Mouse (Mus musculus) embryonic facial prominence, embryonic 15.5 days (tissue): Measurements from ENCODE around the gene Ildr1. TPM values are rescaled to one million over a fixed set of nuclear protein-coding genes. Genes with fewer than 3 reads are reported as not detected.
A peak's percentile ranks its signal among the peaks of the same experiment; 100 is the strongest.

Source experiments
- ATAC-seq: fragments of 200-750 bp; cut with Nextera tagmentation; 2 replicates; pipeline ENCODE4 v1.8.0; 2017; ENCODE audit warnings: low read depth, moderate TSS enrichment; ENCODE audit not compliant: insufficient number of reproducible peaks, low FRiP score, low TSS enrichment
- H3K27ac ChIP-seq: fragments of 300-500 bp; sonication (generic); replicated peaks from 2 replicates; pipeline ENCODE4 v1.5.1; 2015; ENCODE audit warnings: mild to moderate bottlenecking, inconsistent platforms
- H3K27me3 ChIP-seq: fragments of 300-500 bp; sonication (generic); 2 replicates; pipeline ENCODE4 v1.6.1; 2015; ENCODE audit warnings: inconsistent platforms
- H3K36me3 ChIP-seq: fragments of 300-500 bp; sonication (generic); 2 replicates; pipeline ENCODE4 v1.6.1; 2015; ENCODE audit warnings: mild to moderate bottlenecking, inconsistent platforms
- H3K4me1 ChIP-seq: fragments of 300-500 bp; sonication (generic); 2 replicates; pipeline ENCODE4 v1.6.1; 2015; ENCODE audit warnings: inconsistent platforms
- H3K4me2 ChIP-seq: fragments of 300-500 bp; sonication (generic); replicated peaks from 2 replicates; pipeline ENCODE4 v1.6.1; 2015; ENCODE audit warnings: mild to moderate bottlenecking, inconsistent platforms
- H3K4me3 ChIP-seq: fragments of 300-500 bp; sonication (generic); replicated peaks from 2 replicates; pipeline ENCODE4 v1.5.1; 2015; ENCODE audit warnings: mild to moderate bottlenecking, inconsistent platforms
- H3K9ac ChIP-seq: fragments of 300-500 bp; sonication (generic); 2 replicates; pipeline ENCODE4 v1.6.1; 2015; ENCODE audit warnings: inconsistent platforms
- H3K9me3 ChIP-seq: fragments of 300-500 bp; sonication (generic); replicated peaks from 2 replicates; pipeline ENCODE4 v1.6.1; 2016; ENCODE audit warnings: inconsistent platforms
- WGBS: fragments of 180-500 bp; shearing (Covaris S2); methylation state at CpG from one replicate; pipeline ENCODE4 v1.1.7; 2015; 5-methylcytosine and 5-hydroxymethylcytosine counted together
- polyA plus RNA-seq: library from polyadenylated mRNA; unstranded; fragments of >200 nt; fragmentation: Nextera tagmentation; extraction: Ambion mirVana; gene quantifications from 2 replicates; pipeline ENCODE4 v1.2.1, GENCODE M21; 2015

Gene Ildr1
- polyA plus RNA-seq: 5.1 and 7.0 TPM in 2 replicates

DNA sequence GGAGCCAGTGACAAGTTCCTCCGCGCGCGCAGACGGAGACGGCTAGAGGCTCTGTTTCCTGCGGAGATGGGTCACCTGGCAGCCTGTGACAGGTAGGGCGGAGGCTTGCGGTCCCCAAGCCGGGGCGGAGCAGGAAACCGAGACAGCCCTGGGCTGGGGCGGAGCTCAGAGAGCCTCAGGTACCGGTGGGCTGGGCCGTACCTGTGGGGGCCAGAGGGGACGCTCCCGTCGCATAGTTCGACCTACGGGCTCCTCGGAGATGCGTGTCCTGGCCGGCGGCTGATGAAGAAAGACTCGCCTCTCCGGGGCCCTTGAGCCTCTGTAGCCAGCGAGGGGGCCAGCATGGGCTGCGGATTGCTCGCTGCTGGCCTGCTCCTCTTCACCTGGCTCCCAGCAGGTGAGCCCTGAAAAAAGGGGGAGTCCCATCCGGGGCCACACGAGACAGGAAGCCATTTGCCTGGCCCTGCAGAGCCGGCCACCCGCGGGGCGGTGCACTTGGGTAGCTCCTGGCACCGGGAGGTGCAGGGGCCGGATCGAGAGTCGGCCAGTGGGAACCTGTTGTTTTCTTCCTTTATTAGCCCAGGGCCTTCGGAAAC is at the start of gene Ildr1:
Gene Ildr1, plus strand, starts transcription at position 161 of the 596 bp plus-strand sequence.
- no peaks in the 10 kb centered on the region for H3K36me3 ChIP-seq
- H3K4me1 ChIP-seq: peaks cover 8% of the 10 kb centered on the region
- no peaks in the 10 kb centered on the region for H3K9me3 ChIP-seq
- peak; percentile 74; the same call in 1 of the 2 replicates for ATAC-seq
- H3K27ac ChIP-seq: no peak within 1 kb of the TSS; the same call in 1 of the 2 replicates
- under 1% methylated on average over 40 of the region's 40 CpGs for WGBS
- peak within 1 kb of the TSS; percentile 46 for H3K4me3 ChIP-seq
- H3K4me2 ChIP-seq: peak within 1 kb of the TSS; percentile 65
- peaks cover 8% of the 10 kb centered on the region for H3K27me3 ChIP-seq
- no peak within 1 kb of the TSS for H3K9ac ChIP-seq

DNA sequence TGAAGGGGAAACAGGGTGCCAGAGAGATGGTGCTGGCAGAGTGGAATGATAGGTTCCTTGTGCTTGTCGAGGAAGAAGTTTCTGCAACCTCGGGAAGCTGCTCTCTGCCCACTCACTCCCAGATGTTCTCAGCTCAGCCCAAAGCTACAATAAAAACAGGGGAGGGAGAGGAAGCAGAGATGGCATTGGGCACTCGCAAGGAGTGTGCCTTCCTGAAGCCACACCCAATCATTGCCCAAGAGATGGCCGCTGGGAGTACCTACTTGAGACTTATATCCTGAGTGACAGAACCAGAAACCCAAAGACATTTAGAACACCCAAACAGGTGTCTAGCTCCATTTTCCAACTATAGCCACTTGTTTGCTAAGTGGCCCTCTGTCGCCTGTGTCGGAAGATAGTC is 48.7 kb upstream of the Ildr1 start:
- Histone ChIP-seq H3K36me3 (no peaks in the 10 kb centered on the region), H3K4me2 (no peak overlapping the region), H3K9ac (no peak overlapping the region), H3K4me3 (no peak overlapping the region), H3K27ac (no peak overlapping the region), H3K27me3 (no peaks in the 10 kb centered on the region), H3K9me3 (no peaks in the 10 kb centered on the region), H3K4me1 (no peaks in the 10 kb centered on the region)
- WGBS: 81% methylated on average over 6 of the region's 6 CpGs
- no peak for ATAC-seq

DNA sequence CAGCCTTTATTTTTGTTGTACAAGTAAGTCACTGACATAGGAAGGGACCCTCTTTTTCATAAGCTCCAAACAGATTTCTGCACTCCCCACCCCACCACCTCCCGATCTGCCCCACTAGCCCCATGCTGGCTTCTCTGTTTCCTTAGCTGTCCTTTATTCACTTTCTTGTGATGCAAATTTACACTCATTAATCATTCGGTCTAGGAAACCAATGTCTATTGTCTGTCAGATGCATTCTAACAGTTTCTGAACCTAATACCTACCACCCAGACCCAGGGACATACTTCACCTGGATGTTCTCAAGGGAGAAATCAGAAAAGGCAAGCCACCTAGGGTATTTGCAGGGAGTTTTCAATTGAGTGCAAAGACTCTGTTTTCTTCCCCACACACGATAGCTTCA is 44.5 kb upstream of the Ildr1 start:
- H3K36me3 ChIP-seq: no peaks in the 10 kb centered on the region
- ATAC-seq: no peak
- WGBS: 58% methylated on average over 3 of the region's 3 CpGs
- H3K27me3 ChIP-seq: no peaks in the 10 kb centered on the region
- H3K9me3 ChIP-seq: no peaks in the 10 kb centered on the region
- H3K9ac ChIP-seq: no peak overlapping the region
- H3K4me2 ChIP-seq: no peak overlapping the region
- no peak overlapping the region for H3K27ac ChIP-seq
- no peak overlapping the region for H3K4me3 ChIP-seq
- no peaks in the 10 kb centered on the region for H3K4me1 ChIP-seq

DNA sequence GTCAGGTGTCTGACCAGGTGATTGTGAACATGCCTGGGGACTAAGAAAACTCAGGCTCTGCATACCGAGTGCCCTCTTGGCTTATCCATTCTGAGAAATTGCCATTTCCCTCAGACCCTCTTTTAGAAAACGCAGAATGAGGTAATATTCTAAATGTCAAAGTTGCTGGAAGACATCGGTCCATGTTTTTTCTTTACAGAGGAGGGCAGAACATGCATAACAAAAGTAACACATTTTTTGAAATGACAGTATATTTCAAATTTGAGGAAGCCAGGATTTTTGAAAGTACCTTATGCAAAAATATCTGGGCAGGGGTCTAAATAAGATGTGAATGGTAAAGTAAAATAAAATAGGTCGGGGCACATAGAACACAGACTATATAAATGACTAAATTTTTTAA is 43.3 kb upstream of the Ildr1 start:
- H3K27me3 ChIP-seq: no peaks in the 10 kb centered on the region
- no peaks in the 10 kb centered on the region for H3K36me3 ChIP-seq
- H3K9ac ChIP-seq: no peak overlapping the region
- H3K4me2 ChIP-seq: no peak overlapping the region
- no peak overlapping the region for H3K4me3 ChIP-seq
- no peaks in the 10 kb centered on the region for H3K4me1 ChIP-seq
- ATAC-seq: no peak
- WGBS: 82% methylated on average over 4 of the region's 4 CpGs
- no peaks in the 10 kb centered on the region for H3K9me3 ChIP-seq
- no peak overlapping the region for H3K27ac ChIP-seq

DNA sequence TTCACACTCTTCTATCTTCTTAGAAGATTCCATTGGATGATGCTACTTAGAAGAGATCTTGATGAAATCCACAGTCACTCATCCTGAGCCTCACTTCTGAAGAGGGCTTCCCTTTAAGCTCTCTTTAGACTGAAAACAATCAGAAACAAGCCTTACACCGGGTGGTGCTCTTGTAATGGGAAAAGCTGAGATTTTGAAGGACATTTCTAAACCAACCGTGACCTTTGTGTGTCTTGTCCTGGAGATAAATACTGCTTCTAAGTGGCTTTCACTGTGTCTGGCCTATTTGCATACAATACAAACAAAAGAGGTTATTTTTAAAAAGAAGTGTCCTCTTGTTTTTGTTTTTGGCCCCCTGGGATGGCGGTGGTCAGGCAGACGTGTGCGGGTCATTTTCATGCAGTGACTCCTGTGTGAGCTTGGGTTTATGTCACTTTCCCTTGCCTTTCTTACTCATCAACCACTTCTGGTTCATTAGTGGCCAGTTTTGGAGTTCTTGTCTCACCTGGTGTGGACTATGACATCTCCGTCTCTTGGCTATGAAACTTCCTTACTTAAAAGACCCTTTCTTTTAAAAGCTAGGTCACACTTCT is 42.5 kb upstream of the Ildr1 start:
- 70% methylated on average over 6 of the region's 6 CpGs for WGBS
- Histone ChIP-seq H3K27me3 (no peaks in the 10 kb centered on the region), H3K9me3 (no peaks in the 10 kb centered on the region), H3K36me3 (no peaks in the 10 kb centered on the region), H3K27ac (no peak overlapping the region), H3K9ac (no peak overlapping the region), H3K4me1 (no peaks in the 10 kb centered on the region), H3K4me2 (no peak overlapping the region), H3K4me3 (no peak overlapping the region)
- no peak for ATAC-seq

DNA sequence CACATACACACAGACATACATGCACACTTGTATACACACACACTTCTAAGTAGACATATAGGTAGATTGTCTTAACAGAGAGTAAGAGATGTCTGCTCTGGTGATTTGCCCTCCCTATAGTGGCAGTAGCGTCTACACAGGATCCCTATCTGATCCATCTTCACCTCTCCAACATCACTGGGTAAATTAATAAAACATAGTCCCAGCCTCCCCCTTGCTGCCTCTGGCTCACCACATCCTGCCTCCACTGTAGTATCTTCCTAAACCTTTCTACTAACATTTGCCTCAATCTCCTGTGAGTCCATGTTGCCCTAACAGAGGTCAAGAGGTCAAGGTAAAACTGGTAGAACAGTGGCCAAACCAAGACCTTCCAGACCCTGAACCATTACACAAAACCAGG is 38.6 kb upstream of the Ildr1 start:
- WGBS: 91% methylated on average over 1 of the region's 1 CpGs
- no peaks in the 10 kb centered on the region for H3K36me3 ChIP-seq

DNA sequence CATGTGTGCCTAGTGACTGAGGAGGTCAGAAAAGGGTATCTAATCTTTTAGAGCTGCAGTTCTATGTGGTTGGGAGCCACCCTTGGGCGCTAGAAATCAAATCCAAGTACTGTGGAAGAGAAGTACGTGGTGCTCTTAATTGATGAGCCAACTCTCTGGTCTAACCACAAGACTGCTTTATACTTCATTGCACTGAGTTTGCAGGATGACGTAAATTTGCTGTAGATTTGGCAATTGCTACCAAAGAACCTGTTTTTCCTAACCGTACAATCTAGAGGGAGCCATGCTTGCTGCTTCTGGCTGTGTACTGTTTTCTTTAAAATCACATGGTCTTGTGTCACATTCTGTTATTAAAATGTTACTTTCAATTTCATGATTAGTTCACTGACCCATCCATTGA is 37.9 kb upstream of the Ildr1 start:
- no peaks in the 10 kb centered on the region for H3K36me3 ChIP-seq
- no peaks in the 10 kb centered on the region for H3K27me3 ChIP-seq
- H3K4me1 ChIP-seq: no peaks in the 10 kb centered on the region
- ATAC-seq: no peak
- WGBS: 76% methylated on average over 4 of the region's 4 CpGs
- H3K9me3 ChIP-seq: no peaks in the 10 kb centered on the region
- H3K4me2 ChIP-seq: no peak overlapping the region
- H3K4me3 ChIP-seq: no peak overlapping the region
- no peak overlapping the region for H3K27ac ChIP-seq
- no peak overlapping the region for H3K9ac ChIP-seq

More for the DNA sequence above, 38.6 kb upstream of the Ildr1 start:
- Histone ChIP-seq H3K4me2 (no peak overlapping the region), H3K4me1 (no peaks in the 10 kb centered on the region), H3K27ac (no peak overlapping the region), H3K4me3 (no peak overlapping the region), H3K9ac (no peak overlapping the region), H3K9me3 (no peaks in the 10 kb centered on the region), H3K27me3 (no peaks in the 10 kb centered on the region)
- ATAC-seq: no peak

DNA sequence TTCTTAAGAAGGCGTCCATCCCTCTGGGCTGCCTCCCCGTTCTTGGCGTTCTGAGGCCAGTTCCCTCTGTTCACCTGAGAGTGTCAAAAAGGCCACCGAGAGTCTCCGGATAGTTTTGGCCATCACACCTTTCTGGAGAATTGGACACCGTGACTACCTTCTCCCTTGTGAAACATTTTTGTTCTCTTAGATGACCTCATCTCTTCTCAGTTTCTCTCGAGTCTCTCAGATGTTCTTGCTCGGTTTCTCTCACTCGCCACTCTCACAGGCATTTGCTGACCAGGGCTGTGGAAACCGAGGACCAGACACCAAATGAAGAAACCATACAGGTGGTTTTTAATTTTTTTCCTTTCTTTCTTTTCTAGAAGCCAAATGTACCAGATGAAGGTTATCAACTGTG is 32.4 kb upstream of the Ildr1 start:
- Histone ChIP-seq H3K27me3 (no peaks in the 10 kb centered on the region), H3K36me3 (no peaks in the 10 kb centered on the region), H3K4me3 (no peak overlapping the region), H3K4me2 (no peak overlapping the region), H3K4me1 (no peaks in the 10 kb centered on the region), H3K9me3 (no peaks in the 10 kb centered on the region), H3K9ac (no peak overlapping the region), H3K27ac (no peak overlapping the region)
- ATAC-seq: no peak
- whole genome bisulfite sequencing: 86% methylated on average over 10 of the region's 10 CpGs

DNA sequence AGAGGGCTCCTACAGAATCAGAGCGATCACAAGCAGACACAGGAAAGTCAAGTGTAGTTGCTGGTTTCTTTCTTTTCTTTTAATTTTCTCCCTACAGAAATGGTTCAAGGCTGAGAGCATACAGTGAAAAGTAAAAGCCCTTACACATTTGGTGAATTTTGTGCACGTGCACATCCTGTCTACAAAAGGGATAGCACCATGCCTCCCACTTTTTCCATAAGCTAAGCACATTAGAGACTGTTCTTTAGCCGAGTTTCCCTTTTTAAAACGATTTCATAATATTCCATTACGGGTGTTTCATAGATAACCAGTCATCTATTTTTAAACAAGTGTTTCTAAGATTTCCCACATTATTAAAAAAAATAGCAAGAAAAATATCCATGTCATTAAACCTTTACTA is 30.3 kb upstream of the Ildr1 start:
- ATAC-seq: no peak
- Histone ChIP-seq H3K27me3 (no peaks in the 10 kb centered on the region), H3K4me3 (no peak overlapping the region), H3K36me3 (no peaks in the 10 kb centered on the region), H3K4me1 (no peaks in the 10 kb centered on the region), H3K9me3 (no peaks in the 10 kb centered on the region), H3K27ac (no peak overlapping the region), H3K4me2 (no peak overlapping the region), H3K9ac (no peak overlapping the region)
- WGBS: 85% methylated on average over 5 of the region's 5 CpGs

DNA sequence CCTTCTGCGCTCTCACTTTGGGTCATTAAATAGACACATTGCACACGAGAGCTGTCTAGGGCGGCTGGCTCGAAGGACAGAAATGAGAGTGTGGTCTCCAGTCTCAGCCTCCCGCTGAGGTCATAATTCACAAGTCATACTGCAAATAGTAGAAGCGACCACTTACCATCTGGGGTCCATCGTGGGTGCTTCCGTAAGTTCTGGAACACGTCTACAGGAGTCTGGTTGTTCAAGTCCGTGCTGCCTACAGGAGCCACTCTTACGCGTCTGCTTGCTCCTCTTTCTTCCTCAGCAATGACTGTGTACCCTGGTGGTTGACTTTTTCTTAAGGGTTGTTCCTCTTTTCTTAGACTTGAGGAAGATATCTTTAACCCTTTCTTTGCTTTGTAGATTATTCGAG is 28.0 kb upstream of the Ildr1 start, which contains the start of gene Cd86:
Gene Cd86, minus strand, starts transcription at position 300 of the 400 bp plus-strand sequence.
- H3K4me2 ChIP-seq: no peak within 1 kb of the TSS
- H3K27ac ChIP-seq: no peak within 1 kb of the TSS
- 80% methylated on average over 13 of the region's 13 CpGs for WGBS
- H3K27me3 ChIP-seq: no peaks in the 10 kb centered on the region
- no peak within 1 kb of the TSS for H3K4me3 ChIP-seq
- H3K9ac ChIP-seq: no peak within 1 kb of the TSS
- ATAC-seq: no peak
- H3K36me3 ChIP-seq: no peaks in the 10 kb centered on the region
- no peaks in the 10 kb centered on the region for H3K9me3 ChIP-seq
- no peaks in the 10 kb centered on the region for H3K4me1 ChIP-seq

DNA sequence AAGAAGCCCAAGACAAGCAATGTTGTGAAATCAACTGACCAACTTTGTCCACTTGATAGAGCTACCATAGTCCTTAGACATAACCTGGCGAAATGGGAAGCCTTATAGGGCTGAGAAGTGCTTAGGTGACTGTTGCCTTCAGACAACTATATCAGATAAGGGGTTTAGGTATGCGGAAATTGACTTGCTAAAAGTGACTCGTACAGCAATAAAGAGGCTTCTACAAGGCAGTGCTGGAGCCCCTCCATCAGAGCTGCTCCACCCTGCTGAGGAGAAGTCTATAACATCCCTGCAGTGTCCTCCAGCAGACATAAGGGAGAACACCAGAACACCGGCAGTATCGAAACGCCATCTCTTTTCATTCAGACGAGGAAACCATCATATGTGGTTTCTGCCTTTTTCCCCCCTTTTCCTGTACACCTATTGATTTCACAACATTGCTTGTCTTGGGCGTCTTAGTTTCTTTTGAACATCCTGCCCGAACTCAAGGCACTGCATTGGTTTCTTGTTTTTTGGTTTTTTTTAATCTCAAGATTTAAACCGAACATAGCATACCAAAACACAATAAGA is 27.2 kb upstream of the Ildr1 start:
- Histone ChIP-seq H3K36me3 (no peaks in the 10 kb centered on the region), H3K27ac (no peak overlapping the region), H3K9ac (no peak overlapping the region), H3K4me3 (no peak overlapping the region), H3K4me2 (no peak overlapping the region), H3K4me1 (no peaks in the 10 kb centered on the region), H3K27me3 (no peaks in the 10 kb centered on the region), H3K9me3 (no peaks in the 10 kb centered on the region)
- ATAC-seq: no peak
- 86% methylated on average over 10 of the region's 10 CpGs for WGBS

DNA sequence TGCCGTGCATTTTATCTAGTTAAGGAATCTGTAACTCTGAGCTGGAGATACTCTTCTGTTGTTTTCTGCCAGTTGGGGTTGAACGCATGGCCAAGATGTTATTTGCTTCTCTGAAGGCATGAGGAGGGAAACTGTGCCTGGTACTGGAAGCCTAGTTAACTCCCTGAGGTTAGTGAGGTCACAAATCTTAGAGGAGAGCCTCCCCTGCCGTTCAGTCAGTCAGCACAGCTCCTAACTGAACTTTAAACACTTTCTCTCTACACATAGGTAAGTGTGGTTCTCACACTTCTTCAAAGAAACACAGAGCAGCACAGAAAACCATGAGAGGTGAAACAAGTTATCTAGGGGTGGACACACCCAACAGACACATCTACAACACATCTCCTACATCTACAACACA is 23.2 kb upstream of the Ildr1 start:
- no peak overlapping the region for H3K4me2 ChIP-seq
- no peak overlapping the region for H3K27ac ChIP-seq
- H3K9ac ChIP-seq: no peak overlapping the region
- H3K4me3 ChIP-seq: no peak overlapping the region
- H3K4me1 ChIP-seq: no peaks in the 10 kb centered on the region
- H3K36me3 ChIP-seq: no peaks in the 10 kb centered on the region
- H3K9me3 ChIP-seq: no peaks in the 10 kb centered on the region
- 82% methylated on average over 3 of the region's 3 CpGs for WGBS
- no peak for ATAC-seq
- no peaks in the 10 kb centered on the region for H3K27me3 ChIP-seq
